Mouse (Mus musculus) kidney, postnatal 0 days (tissue): Measurements from ENCODE around the gene Cmtm4. TPM values are rescaled to one million over a fixed set of nuclear protein-coding genes. Genes with fewer than 3 reads are reported as not detected.
A peak's percentile ranks its signal among the peaks of the same experiment; 100 is the strongest.

Source experiments
- ATAC-seq: fragments of 200-750 bp; cut with Nextera tagmentation; replicated peaks from 2 replicates; pipeline ENCODE4 v1.8.0; 2017; ENCODE audit warnings: low read depth, moderate number of reproducible peaks, moderate TSS enrichment, moderate library complexity; ENCODE audit not compliant: low FRiP score
- DNase-seq: peaks from one replicate; pipeline ENCODE4 v3.0.0-alpha.2; 2016; ENCODE audit warnings: low spot score
- H3K27ac ChIP-seq: fragments of 300-500 bp; sonication (generic); 2 replicates; pipeline ENCODE4 v1.5.1; 2014; ENCODE audit warnings: mild to moderate bottlenecking
- H3K27me3 ChIP-seq: fragments of 300-500 bp; sonication (generic); 2 replicates; pipeline ENCODE4 v1.6.1; 2014; ENCODE audit warnings: low read length, mixed read lengths; ENCODE audit not compliant: insufficient read depth
- H3K36me3 ChIP-seq: fragments of 300-500 bp; sonication (generic); 2 replicates; pipeline ENCODE4 v1.6.1; 2014; ENCODE audit warnings: low read length, mixed read lengths; ENCODE audit not compliant: insufficient read depth
- H3K4me1 ChIP-seq: fragments of 300-500 bp; sonication (generic); replicated peaks from 2 replicates; pipeline ENCODE4 v1.6.1; 2014; ENCODE audit warnings: antibody characterized with exemption, low read length, mixed read lengths; ENCODE audit not compliant: insufficient read depth
- H3K4me2 ChIP-seq: fragments of 300-500 bp; sonication (generic); 2 replicates; pipeline ENCODE4 v1.6.1; 2014; ENCODE audit warnings: mild to moderate bottlenecking, low read length, moderate library complexity, mixed read lengths
- H3K4me3 ChIP-seq: fragments of 300-500 bp; sonication (generic); replicated peaks from 2 replicates; pipeline ENCODE4 v1.5.1; 2014; ENCODE audit warnings: low read depth, low read length
- H3K9ac ChIP-seq: fragments of 300-500 bp; sonication (generic); 2 replicates; pipeline ENCODE4 v1.6.1; 2014; ENCODE audit warnings: low read depth, low read length
- H3K9me3 ChIP-seq: fragments of 300-500 bp; sonication (generic); replicated peaks from 2 replicates; pipeline ENCODE4 v1.6.1; 2016; ENCODE audit warnings: low read length, inconsistent platforms, mixed read lengths
- CTCF ChIP-seq: IDR thresholded peaks from 2 replicates; pipeline ENCODE4 v1.5.1; 2016; ENCODE audit warnings: antibody characterized with exemption, low read depth, mild to moderate bottlenecking, moderate library complexity
- WGBS: fragments of 180-500 bp; shearing (Covaris S2); extraction: QIAGEN DNeasy Blood & Tissue Kit; methylation state at CpG from one replicate; pipeline ENCODE4 v1.1.7; 2014; 5-methylcytosine and 5-hydroxymethylcytosine counted together
- polyA plus RNA-seq: library from polyadenylated mRNA; unstranded; fragments of >200 nt; fragmentation: Nextera tagmentation; extraction: Ambion mirVana; gene quantifications from 2 replicates; pipeline ENCODE4 v1.2.1, GENCODE M21; 2015

Cmtm4 gene
- polyA plus RNA-seq, 1 experiment from 2014 or later, result 4.7 TPM

DNA sequence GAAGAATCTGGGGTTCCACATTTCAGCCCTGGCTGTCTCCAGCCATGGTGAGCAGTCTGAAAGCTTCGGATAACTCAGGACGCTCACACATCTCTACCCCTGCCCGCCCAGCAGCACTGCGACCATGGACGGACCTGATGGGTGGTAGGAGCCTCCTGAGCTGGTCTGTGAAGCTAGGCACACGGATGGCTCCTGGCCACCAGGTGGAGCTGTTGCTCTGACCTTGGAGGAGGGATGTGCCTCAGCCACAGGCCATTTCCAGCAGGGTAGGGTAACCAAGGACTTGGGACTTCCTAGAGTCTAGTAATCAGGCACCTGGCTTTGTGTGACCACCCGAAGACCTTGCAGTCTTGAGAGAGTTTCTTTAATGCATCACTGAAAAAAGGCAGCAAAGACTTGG lies 51.6 kb downstream of the Cmtm4 start:
- Histone ChIP-seq H3K27me3 (no peaks in the 10 kb centered on the region), H3K4me3 (no peak overlapping the region), H3K36me3 (peaks cover 14% of the 10 kb centered on the region), H3K9me3 (no peaks in the 10 kb centered on the region), H3K4me2 (no peak overlapping the region), H3K27ac (no peak overlapping the region), H3K9ac (no peak overlapping the region), H3K4me1 (0 out of 2 replicates have a peak, but pooled peaks cover 12% of the 10 kb centered on the region)
- peak; percentile 96 for TF ChIP-seq CTCF
- DNase-seq (peak; percentile 89), ATAC-seq (peak; percentile 60)
- 12% methylated on average over 7 of the region's 7 CpGs for WGBS

DNA sequence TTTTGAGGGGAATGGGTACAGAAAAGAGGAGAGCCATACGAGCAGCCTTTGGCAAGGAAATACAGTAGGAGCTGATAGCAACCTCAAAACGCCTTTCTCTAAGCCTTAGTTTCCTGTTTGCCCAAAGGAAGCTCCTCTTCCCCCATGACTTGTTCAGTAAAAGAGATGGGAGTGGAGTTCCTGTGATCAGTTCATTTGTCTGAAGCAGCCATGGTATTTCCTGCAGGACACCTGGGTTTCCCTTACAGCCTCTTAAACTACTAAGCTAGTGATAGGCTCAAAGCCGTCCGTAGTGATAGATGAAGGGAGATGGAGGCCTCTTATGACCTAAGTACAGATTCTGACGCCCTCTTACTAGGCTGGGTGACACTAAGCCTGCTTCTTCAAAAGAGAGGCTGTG lies 53.2 kb downstream of the Cmtm4 start:
- WGBS, result 64% methylated on average over 5 of the region's 5 CpGs
- Histone ChIP-seq H3K9ac (no peak overlapping the region), H3K4me1 (0 out of 2 replicates have a peak, but pooled peaks cover 12% of the 10 kb centered on the region), H3K4me3 (no peak overlapping the region), H3K27ac (no peak overlapping the region), H3K27me3 (no peaks in the 10 kb centered on the region), H3K9me3 (no peaks in the 10 kb centered on the region), H3K4me2 (no peak overlapping the region), H3K36me3 (peaks cover 11% of the 10 kb centered on the region)
- TF ChIP-seq CTCF, result no peak
- DNase-seq (no peak), ATAC-seq (no peak)

DNA sequence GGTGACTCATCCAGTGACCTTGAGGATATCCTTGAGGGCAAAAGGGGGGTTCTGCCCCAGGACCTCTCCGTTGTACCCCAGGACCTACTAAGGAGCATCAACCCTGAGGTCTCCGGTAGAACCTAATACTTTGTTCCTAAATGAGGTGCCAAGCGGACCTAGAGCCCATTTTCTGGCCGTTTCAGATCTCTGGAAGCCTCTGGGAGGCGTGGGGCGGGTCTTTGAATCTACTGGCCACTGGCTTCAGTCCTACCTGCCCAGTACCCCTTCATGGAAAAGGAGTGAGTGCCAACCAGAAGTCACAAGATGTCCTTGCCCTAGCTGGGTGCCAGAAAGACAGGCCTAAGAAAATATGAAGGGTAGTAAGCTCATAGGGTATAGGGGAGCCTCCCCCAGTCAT lies 53.9 kb downstream of the Cmtm4 start:
- H3K4me3 ChIP-seq, result peak overlapping the region; percentile 67
- no peak overlapping the region for H3K27ac ChIP-seq
- H3K9ac ChIP-seq, result 0 out of 2 replicates have a peak overlapping the region, but pooled peaks have one; percentile 83
- H3K4me1 ChIP-seq, result 0 out of 2 replicates have a peak, but pooled peaks cover 12% of the 10 kb centered on the region
- peak overlapping the region; percentile 87 for H3K4me2 ChIP-seq
- TF ChIP-seq CTCF, result no peak
- H3K9me3 ChIP-seq, result no peaks in the 10 kb centered on the region
- ATAC-seq, result no peak
- peaks cover 7% of the 10 kb centered on the region for H3K36me3 ChIP-seq
- 40% methylated on average over 6 of the region's 6 CpGs for WGBS
- no peaks in the 10 kb centered on the region for H3K27me3 ChIP-seq
- DNase-seq, result no peak

DNA sequence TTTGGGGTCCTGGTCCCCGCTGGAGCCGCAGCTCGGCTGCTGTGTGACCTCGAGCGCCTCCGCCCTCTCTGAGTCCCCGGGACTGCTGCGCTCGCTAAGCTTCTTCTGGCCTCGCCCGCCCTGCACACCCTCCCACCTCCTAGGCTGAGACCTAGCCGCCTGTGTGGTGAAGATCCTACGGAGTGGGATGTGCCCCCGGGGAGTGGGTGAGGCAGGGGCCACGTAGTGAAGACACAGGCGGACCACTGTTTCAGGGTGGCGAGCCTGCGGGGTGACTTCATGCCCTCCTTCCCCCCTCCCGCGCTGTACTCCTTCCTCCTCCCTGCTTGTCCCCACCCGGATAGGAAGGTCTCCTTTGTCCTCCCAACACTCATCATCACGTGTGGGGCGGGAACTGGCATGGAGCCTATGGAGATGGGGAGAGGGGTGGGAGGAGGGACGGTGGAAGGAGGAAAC lies 54.5 kb downstream of the Cmtm4 start:
- TF ChIP-seq CTCF, result no peak
- Histone ChIP-seq H3K27me3 (no peaks in the 10 kb centered on the region), H3K9ac (peak overlapping the region; percentile 83), H3K4me1 (0 out of 2 replicates have a peak, but pooled peaks cover 12% of the 10 kb centered on the region), H3K4me3 (peak overlapping the region; percentile 67), H3K9me3 (no peaks in the 10 kb centered on the region), H3K36me3 (peaks cover 4% of the 10 kb centered on the region; the same call in 1 of the 2 replicates), H3K27ac (peak overlapping the region; percentile 90), H3K4me2 (peak overlapping the region; percentile 87)
- WGBS, result under 1% methylated on average over 24 of the region's 24 CpGs
- peak; percentile 71 for ATAC-seq
- DNase-seq, result peak; percentile 95

DNA sequence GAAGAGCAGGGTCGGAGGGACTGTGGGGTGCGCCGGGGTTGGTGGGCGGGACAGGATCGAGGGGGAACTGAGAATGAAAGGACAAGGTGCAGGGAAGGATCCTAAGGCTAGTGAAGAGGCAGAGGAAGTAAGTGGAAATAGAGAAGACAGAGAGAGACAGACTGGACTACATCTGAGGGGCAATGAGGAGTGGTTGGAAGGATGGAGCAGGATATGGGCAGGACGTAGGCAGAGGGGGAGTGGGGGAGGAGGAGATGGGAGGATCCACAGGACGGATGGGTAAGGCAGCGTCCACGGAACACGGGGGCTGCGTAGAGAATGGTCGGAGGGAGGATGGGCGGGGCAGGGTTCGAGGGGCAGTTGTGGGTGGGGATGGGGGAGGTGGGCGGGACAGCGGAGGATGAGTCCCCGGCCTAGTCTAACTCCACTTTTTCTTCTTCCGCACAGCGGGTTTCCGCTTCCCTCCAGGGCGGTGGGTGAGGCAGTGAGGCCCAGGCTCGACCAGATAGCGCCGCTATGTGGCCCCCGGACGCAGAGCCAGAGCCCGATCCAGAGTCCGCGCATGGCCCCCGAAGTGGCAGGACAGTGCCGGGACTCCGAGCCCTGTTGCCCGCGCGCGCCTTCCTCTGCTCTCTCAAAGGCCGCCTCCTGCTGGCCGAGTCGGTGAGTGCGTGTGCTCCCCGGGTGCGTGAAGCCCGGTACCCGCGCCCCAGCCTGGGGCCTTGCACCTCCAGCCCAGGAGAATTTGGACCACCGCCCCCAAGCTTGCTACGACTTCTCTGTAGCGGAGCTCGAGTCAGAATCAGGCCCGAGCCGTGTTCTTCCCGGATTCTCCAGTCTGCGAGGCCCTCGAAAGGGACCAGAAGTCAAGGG lies 55.1 kb downstream of the Cmtm4 start:
- Histone ChIP-seq H3K4me3 (peak overlapping the region; percentile 67), H3K4me2 (peak overlapping the region; percentile 87), H3K4me1 (0 out of 2 replicates have a peak, but pooled peaks cover 12% of the 10 kb centered on the region), H3K36me3 (peaks cover 3% of the 10 kb centered on the region; the same call in 1 of the 2 replicates), H3K27ac (peak overlapping the region; percentile 90), H3K9me3 (no peaks in the 10 kb centered on the region), H3K9ac (peak overlapping the region; percentile 83), H3K27me3 (no peaks in the 10 kb centered on the region)
- peak; percentile 91 for DNase-seq
- WGBS, result under 1% methylated on average over 47 of the region's 54 CpGs
- ATAC-seq, result peak; percentile 72
- TF ChIP-seq CTCF, result peak; percentile 70

DNA sequence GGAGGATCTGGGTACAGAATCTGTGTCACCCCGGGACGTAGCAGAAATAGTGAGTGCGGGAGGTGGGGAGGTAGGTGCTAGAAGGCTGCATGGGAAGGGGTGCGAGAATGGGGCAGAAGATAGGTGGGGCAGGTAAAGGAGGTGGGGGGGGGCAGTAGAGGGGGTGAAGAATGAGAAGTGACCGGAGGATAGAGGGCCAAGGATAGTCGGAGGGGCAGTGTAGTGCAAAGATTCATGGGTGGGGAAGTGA lies 55.7 kb downstream of the Cmtm4 start:
- 3% methylated on average over 6 of the region's 6 CpGs for WGBS
- Histone ChIP-seq H3K9me3 (no peaks in the 10 kb centered on the region), H3K4me2 (peak overlapping the region; percentile 87), H3K36me3 (no peaks in the 10 kb centered on the region), H3K9ac (peak overlapping the region; percentile 83), H3K4me3 (peak overlapping the region; percentile 67), H3K27ac (peak overlapping the region; percentile 90; the same call in 1 of the 2 replicates), H3K27me3 (no peaks in the 10 kb centered on the region), H3K4me1 (0 out of 2 replicates have a peak, but pooled peaks cover 12% of the 10 kb centered on the region)
- no peak for TF ChIP-seq CTCF
- no peak for DNase-seq
- 0 out of 2 replicates have a peak, but pooled peaks have one; percentile 1 for ATAC-seq
